Mouse (Mus musculus) T-helper 2 cell (primary cell): Measurements from ENCODE around the gene Rrp8.
"Not testable (repeated sequence)": the region's sequence is repeated elsewhere in the genome, so short reads cannot be mapped to it uniquely, and the experiment has no call there.

Experiments
- in situ Hi-C: fragments of 300-600 bp; cut with MboI, MseI; formaldehyde crosslinking; loops from one replicate; pipeline ENCODE4 v1.15.1; 2025; ENCODE audit warnings: high pct_unique_total_duplicates

Rrp8 gene

GRCm38 (mm10) chr7:105743926-105744590 is 6.9 kb upstream of the Rrp8 start, which contains the start of gene Taf10:
Gene Taf10 (minus strand): TSS chr7:105744361.
- in situ Hi-C loops = no loop called here

GRCm38 (mm10) chr7:105743246-105743925 is 6.2 kb upstream of the Rrp8 start:
- in situ Hi-C loops = not testable (repeated sequence)

GRCm38 (mm10) chr7:105742539-105743215 is 5.5 kb upstream of the Rrp8 start:
- in situ Hi-C loops = not testable (repeated sequence)

- in situ Hi-C loops = no loop called here
These were observed 4.8 kb upstream of the Rrp8 start for GRCm38 (mm10) chr7:105741978-105742377.

- in situ Hi-C loops = no loop called here
These were observed 3.7 kb upstream of the Rrp8 start for GRCm38 (mm10) chr7:105740851-105741250.

GRCm38 (mm10) chr7:105740089-105740795 is 3.1 kb upstream of the Rrp8 start:
- in situ Hi-C loops = no loop called here

GRCm38 (mm10) chr7:105738948-105739347 is 1.8 kb upstream of the Rrp8 start:
- in situ Hi-C loops = no loop called here

GRCm38 (mm10) chr7:105738286-105738685 is 1.1 kb upstream of the Rrp8 start:
- in situ Hi-C loops = no loop called here

GRCm38 (mm10) chr7:105737648-105738047 is 463 bp upstream of the Rrp8 start:
- in situ Hi-C loops = no loop called here

GRCm38 (mm10) chr7:105736264-105736901 is 802 bp downstream of the Rrp8 start, which contains the start of gene Ilk:
Gene Ilk (plus strand): TSS chr7:105736592.
- in situ Hi-C loops = no loop called here

- in situ Hi-C loops = not testable (repeated sequence)
These were observed 1.7 kb downstream of the Rrp8 start for GRCm38 (mm10) chr7:105735464-105735863.

GRCm38 (mm10) chr7:105734826-105735225 is 2.4 kb downstream of the Rrp8 start:
- in situ Hi-C loops = loop anchor here (5.0 kb wide), 1 partner anchor 72 kb away; no protein-coding TSS in a partner anchor

GRCm38 (mm10) chr7:105733836-105734235 is 3.3 kb downstream of the Rrp8 start:
- in situ Hi-C loops = loop anchor here (5.0 kb wide), 1 partner anchor 73 kb away; no protein-coding TSS in a partner anchor

- in situ Hi-C loops = loop anchor here (5.0 kb wide), 1 partner anchor 77 kb away; the partner anchor contains the start of gene Dnhd1
These were observed 8.3 kb downstream of the Rrp8 start for GRCm38 (mm10) chr7:105728701-105729428.

GRCm38 (mm10) chr7:105726980-105727325 is 10.2 kb downstream of the Rrp8 start:
- in situ Hi-C loops = loop anchor here (5.0 kb wide), 1 partner anchor 75 kb away; the partner anchor contains the start of gene Dnhd1

- in situ Hi-C loops = loop anchor here (5.0 kb wide), 1 partner anchor 74 kb away; the partner anchor contains the start of gene Dnhd1
These were observed 10.8 kb downstream of the Rrp8 start for GRCm38 (mm10) chr7:105726144-105726979.

GRCm38 (mm10) chr7:105721916-105722315 is 15.3 kb downstream of the Rrp8 start:
- in situ Hi-C loops = no loop called here

GRCm38 (mm10) chr7:105715366-105715765 is 21.8 kb downstream of the Rrp8 start:
- in situ Hi-C loops = no loop called here

- in situ Hi-C loops = no loop called here
These were observed 28.5 kb downstream of the Rrp8 start for GRCm38 (mm10) chr7:105708733-105709132.
